Mouse (Mus musculus) heart, embryonic 14.5 days (tissue): ENCODE measurements around the gene Vav2. TPM values are rescaled to one million over a fixed set of nuclear protein-coding genes. Genes with fewer than 3 reads are reported as not detected.

Experiments
- ATAC-seq: fragments of 200-750 bp; cut with Nextera tagmentation; 2 replicates; pipeline ENCODE4 v1.8.0; 2017; ENCODE audit warnings: low read depth, moderate TSS enrichment; ENCODE audit not compliant: insufficient number of reproducible peaks, insufficient read depth, low FRiP score
- H3K27ac ChIP-seq, 2 experiments: fragments of 200-500 bp in 1 of 2; fragments of 300-500 bp in 1 of 2; sonication (generic) in 1 of 2; replicated peaks in 1 of 2; 2 replicates each; pipeline ENCODE4 v1.5.1; 2012 to 2014; ENCODE audit warnings: low read depth in 2 of 2, low read length in 2 of 2, control low read depth in 1 of 2, mild to moderate bottlenecking in 1 of 2, mixed read lengths in 1 of 2; ENCODE audit not compliant: control insufficient read depth in 1 of 2, insufficient read depth in 1 of 2
- H3K27me3 ChIP-seq: fragments of 300-500 bp; sonication (generic); 2 replicates; pipeline ENCODE4 v1.6.1; 2014; ENCODE audit warnings: mild to moderate bottlenecking, low read length, control low read depth; ENCODE audit not compliant: control insufficient read depth, insufficient read depth
- H3K36me3 ChIP-seq: fragments of 300-500 bp; sonication (generic); 2 replicates; pipeline ENCODE4 v1.6.1; 2014; ENCODE audit warnings: mild to moderate bottlenecking, control low read depth, low read length, mixed read lengths; ENCODE audit not compliant: control insufficient read depth, insufficient read depth
- H3K4me1 ChIP-seq, 2 experiments: fragments of 200-500 bp in 1 of 2; fragments of 300-500 bp in 1 of 2; sonication (generic) in 1 of 2; 2 replicates each; pipeline ENCODE4 v1.6.1; 2012 to 2014; ENCODE audit warnings: low read length in 2 of 2, control low read depth in 1 of 2, mixed read lengths in 1 of 2; ENCODE audit not compliant: control insufficient read depth in 2 of 2, insufficient read depth in 2 of 2
- H3K4me2 ChIP-seq: fragments of 300-500 bp; sonication (generic); 2 replicates; pipeline ENCODE4 v1.6.1; 2014; ENCODE audit warnings: mild to moderate bottlenecking, low read length
- H3K4me3 ChIP-seq, 2 experiments: fragments of 200-500 bp in 1 of 2; fragments of 300-500 bp in 1 of 2; sonication (generic) in 1 of 2; 2 replicates each; pipeline ENCODE4 v1.5.1; 2012 to 2014; ENCODE audit warnings: low read length in 2 of 2, mild to moderate bottlenecking in 2 of 2, control low read depth in 1 of 2, low read depth in 1 of 2, moderate library complexity in 1 of 2; ENCODE audit not compliant: control insufficient read depth in 1 of 2, insufficient read depth in 1 of 2
- H3K9ac ChIP-seq: fragments of 300-500 bp; sonication (generic); 2 replicates; pipeline ENCODE4 v1.6.1; 2014; ENCODE audit warnings: mild to moderate bottlenecking, low read length
- H3K9me3 ChIP-seq: fragments of 300-500 bp; sonication (generic); 2 replicates; pipeline ENCODE4 v1.6.1; 2016; ENCODE audit warnings: low read length, control low read depth; ENCODE audit not compliant: control insufficient read depth
- WGBS: fragments of 180-500 bp; shearing (Covaris S2); extraction: QIAGEN DNeasy Blood & Tissue Kit; methylation state at CpG from one replicate; pipeline ENCODE4 v1.1.7; 2014; 5-methylcytosine and 5-hydroxymethylcytosine counted together
- polyA plus RNA-seq: library from polyadenylated mRNA; unstranded; fragments of >200 nt; fragmentation: Nextera tagmentation; extraction: Ambion mirVana; gene quantifications from 2 replicates; pipeline ENCODE4 v1.2.1, GENCODE M21; 2014

Gene Vav2
- polyA plus RNA-seq, 1 experiment from 2014 or later: 4.1 TPM

- Histone ChIP-seq H3K27me3 (no peaks in the 10 kb centered on the region), H3K4me1 (peaks cover 40 to 56% of the 10 kb centered on the region in 2 experiments), H3K4me3 (no peak overlapping the region), H3K4me2 (no peak overlapping the region), H3K9ac (no peak overlapping the region), H3K27ac (peak overlapping the region; percentile 6 to 67; a peak in 3 of 4 replicates), H3K36me3 (no peaks in the 10 kb centered on the region), H3K9me3 (no peaks in the 10 kb centered on the region)
- WGBS: 5% methylated on average over 6 of the region's 6 CpGs
- ATAC-seq: 0 out of 2 replicates have a peak, but pooled peaks have one; percentile 15
Measured at GRCm38 (mm10) chr2:27327076-27327475, 99.8 kb downstream of the Vav2 start.

- no peaks in the 10 kb centered on the region for H3K36me3 ChIP-seq
- H3K4me3 ChIP-seq: no peak overlapping the region
- 75% methylated on average over 7 of the region's 7 CpGs for WGBS
- no peaks in the 10 kb centered on the region for H3K9me3 ChIP-seq
- no peak overlapping the region for H3K4me2 ChIP-seq
- H3K4me1 ChIP-seq: peaks cover 44 to 61% of the 10 kb centered on the region in 2 experiments
- ATAC-seq: no peak
- H3K27ac ChIP-seq: peak overlapping the region in 1 of 2 experiments; percentile 67; a peak in 2 of 4 replicates
- no peak overlapping the region for H3K9ac ChIP-seq
- H3K27me3 ChIP-seq: no peaks in the 10 kb centered on the region
Measured at GRCm38 (mm10) chr2:27326357-27326756, 100.5 kb downstream of the Vav2 start.

GRCm38 (mm10) chr2:27324690-27325089 lies 102.1 kb downstream of the Vav2 start:
- 7% methylated on average over 2 of the region's 2 CpGs for WGBS
- no peak for ATAC-seq
- H3K27ac ChIP-seq: peak overlapping the region in 1 of 2 experiments; percentile 29; a peak in 2 of 4 replicates
- no peaks in the 10 kb centered on the region for H3K27me3 ChIP-seq
- H3K9me3 ChIP-seq: no peaks in the 10 kb centered on the region
- no peak overlapping the region for H3K4me3 ChIP-seq
- no peak overlapping the region for H3K4me2 ChIP-seq
- no peaks in the 10 kb centered on the region for H3K36me3 ChIP-seq
- no peak overlapping the region for H3K9ac ChIP-seq
- H3K4me1 ChIP-seq: peaks cover 45 to 62% of the 10 kb centered on the region in 2 experiments

GRCm38 (mm10) chr2:27321431-27321875 lies 105.4 kb downstream of the Vav2 start:
- peaks cover 22 to 31% of the 10 kb centered on the region in 2 experiments for H3K4me1 ChIP-seq
- H3K9me3 ChIP-seq: no peaks in the 10 kb centered on the region
- no peak overlapping the region for H3K4me3 ChIP-seq
- H3K4me2 ChIP-seq: no peak overlapping the region
- ATAC-seq: no peak
- H3K27me3 ChIP-seq: no peaks in the 10 kb centered on the region
- H3K9ac ChIP-seq: no peak overlapping the region
- H3K36me3 ChIP-seq: no peaks in the 10 kb centered on the region
- WGBS: 47% methylated on average over 6 of the region's 6 CpGs
- H3K27ac ChIP-seq: no peak overlapping the region

GRCm38 (mm10) chr2:27320820-27321219 lies 106.0 kb downstream of the Vav2 start:
- no peak overlapping the region for H3K4me2 ChIP-seq
- peaks cover 21 to 24% of the 10 kb centered on the region in 2 experiments for H3K4me1 ChIP-seq
- H3K27ac ChIP-seq: no peak overlapping the region
- 84% methylated on average over 8 of the region's 8 CpGs for WGBS
- H3K9me3 ChIP-seq: no peaks in the 10 kb centered on the region
- no peaks in the 10 kb centered on the region for H3K27me3 ChIP-seq
- H3K4me3 ChIP-seq: no peak overlapping the region
- no peak for ATAC-seq
- no peaks in the 10 kb centered on the region for H3K36me3 ChIP-seq
- H3K9ac ChIP-seq: no peak overlapping the region

- Histone ChIP-seq H3K9me3 (no peaks in the 10 kb centered on the region), H3K27ac (no peak overlapping the region), H3K9ac (no peak overlapping the region), H3K4me1 (peaks cover 7 to 10% of the 10 kb centered on the region in 2 experiments), H3K4me2 (no peak overlapping the region), H3K27me3 (no peaks in the 10 kb centered on the region), H3K36me3 (no peaks in the 10 kb centered on the region), H3K4me3 (no peak overlapping the region)
- whole genome bisulfite sequencing: 68% methylated on average over 4 of the region's 4 CpGs
- no peak for ATAC-seq
Measured at GRCm38 (mm10) chr2:27318606-27319005, 108.2 kb downstream of the Vav2 start.

GRCm38 (mm10) chr2:27318197-27318596 lies 108.6 kb downstream of the Vav2 start:
- Histone ChIP-seq H3K27me3 (no peaks in the 10 kb centered on the region), H3K4me2 (no peak overlapping the region), H3K36me3 (no peaks in the 10 kb centered on the region), H3K27ac (no peak overlapping the region), H3K4me1 (peaks cover 5 to 6% of the 10 kb centered on the region in 2 experiments; a peak in 2 of 4 replicates), H3K4me3 (no peak overlapping the region), H3K9ac (no peak overlapping the region), H3K9me3 (no peaks in the 10 kb centered on the region)
- 23% methylated on average over 1 of the region's 1 CpGs for WGBS
- ATAC-seq: no peak

GRCm38 (mm10) chr2:27316167-27316566 lies 110.7 kb downstream of the Vav2 start:
- peaks cover 0 to 2% of the 10 kb centered on the region in 2 experiments; a peak in 1 of 4 replicates for H3K4me1 ChIP-seq
- H3K4me2 ChIP-seq: no peak overlapping the region
- no peak overlapping the region for H3K27ac ChIP-seq
- no peak overlapping the region for H3K9ac ChIP-seq
- no peak overlapping the region for H3K4me3 ChIP-seq
- ATAC-seq: no peak
- H3K9me3 ChIP-seq: no peaks in the 10 kb centered on the region
- no peaks in the 10 kb centered on the region for H3K27me3 ChIP-seq
- 88% methylated on average over 5 of the region's 5 CpGs for WGBS
- no peaks in the 10 kb centered on the region for H3K36me3 ChIP-seq
